Mouse (Mus musculus): ENCODE data around the gene Gm42906. TPM values are rescaled to one million over a fixed set of nuclear protein-coding genes. Genes with fewer than 3 reads are reported as not detected.

The Gm42906 gene
- polyA plus RNA-seq, 1 experiment from 2014 or later = 0.66 TPM

DNA sequence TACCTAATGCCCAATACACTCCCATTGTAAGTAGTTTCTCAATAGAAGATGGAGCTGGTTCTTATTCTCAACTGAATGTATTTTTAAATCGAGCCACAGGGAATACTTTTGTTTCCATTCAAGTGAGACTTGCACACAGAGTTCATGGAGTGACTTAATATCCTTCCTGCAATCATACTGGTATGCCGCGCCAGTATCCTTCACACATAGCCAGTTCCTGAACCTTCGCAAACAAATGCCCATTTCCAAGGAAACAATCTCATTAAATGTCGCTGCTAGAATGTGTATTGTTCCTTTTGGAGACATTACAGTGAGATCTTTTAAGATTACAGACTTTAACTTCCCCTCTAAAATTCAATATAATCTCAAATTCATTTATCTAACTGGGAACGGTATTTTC is 239.3 kb downstream of the Gm42906 start:
- WGBS = 34% methylated on average over 6 of the region's 6 CpGs
- DNase-seq (ENCODE audit: low spot score) (peak; percentile 57), ATAC-seq (0 out of 2 replicates have a peak, but pooled peaks have one; percentile 23)
- peaks cover 8% of the 10 kb centered on the region; the same call in 1 of the 2 replicates for H3K4me1 ChIP-seq (ENCODE audit: insufficient read depth, low read depth, low read length)
- H3K4me2 ChIP-seq (replicated peaks; ENCODE audit: low read depth, low read length) = peak overlapping the region; percentile 77
- H3K27ac ChIP-seq (ENCODE audit: low read length) = no peak overlapping the region
- TF ChIP-seq EP300 (IDR thresholded peaks at IDR 0.05) = peak; percentile 82
- 0 out of 2 replicates have a peak, but pooled peaks have one; percentile 4 for TF ChIP-seq CTCF (IDR thresholded peaks at IDR 0.05)
- H3K36me3 ChIP-seq (ENCODE audit: insufficient read depth, low read length) = no peaks in the 10 kb centered on the region
- no peaks in the 10 kb centered on the region for H3K9me3 ChIP-seq (ENCODE audit: low read length)
- H3K27me3 ChIP-seq (replicated peaks; ENCODE audit: insufficient read depth, low read length) = no peaks in the 10 kb centered on the region
- H3K4me3 ChIP-seq (ENCODE audit: low read depth, low read length) = peak overlapping the region; percentile 82
- H3K9ac ChIP-seq (replicated peaks; ENCODE audit: low read depth) = peak overlapping the region; percentile 74; the same call in 1 of the 2 replicates

- no peak for DNase-seq (ENCODE audit: low spot score)
Observed at GRCm38 (mm10) chr5:151187336-151187735, 240.6 kb downstream of the Gm42906 start.

GRCm38 (mm10) chr5:151185286-151185856 is 242.6 kb downstream of the Gm42906 start:
- peaks cover 4% of the 10 kb centered on the region; the same call in 1 of the 2 replicates for H3K4me1 ChIP-seq (ENCODE audit: insufficient read depth, low read depth, low read length)
- no peak overlapping the region for H3K9ac ChIP-seq (replicated peaks; ENCODE audit: low read depth)
- no peak overlapping the region for H3K4me3 ChIP-seq (ENCODE audit: low read depth, low read length)
- no peaks in the 10 kb centered on the region for H3K36me3 ChIP-seq (ENCODE audit: insufficient read depth, low read length)
- DNase-seq (ENCODE audit: low spot score) (peak; percentile 42), ATAC-seq (peak; percentile 27)
- WGBS = 59% methylated on average over 8 of the region's 8 CpGs
- TF ChIP-seq CTCF (IDR thresholded peaks at IDR 0.05) (no peak), EP300 (IDR thresholded peaks at IDR 0.05) (peak; percentile 64)
- no peaks in the 10 kb centered on the region for H3K9me3 ChIP-seq (ENCODE audit: low read length)
- H3K4me2 ChIP-seq (replicated peaks; ENCODE audit: low read depth, low read length) = peak overlapping the region; percentile 6; the same call in 1 of the 2 replicates
- H3K27me3 ChIP-seq (replicated peaks; ENCODE audit: insufficient read depth, low read length) = no peaks in the 10 kb centered on the region
- H3K27ac ChIP-seq (ENCODE audit: low read length) = peak overlapping the region; percentile 29; the same call in 1 of the 2 replicates

More at GRCm38 (mm10) chr5:151187336-151187735, 240.6 kb downstream of the Gm42906 start:
- no peaks in the 10 kb centered on the region for H3K27me3 ChIP-seq (replicated peaks; ENCODE audit: insufficient read depth, low read length)
- TF ChIP-seq CTCF (IDR thresholded peaks at IDR 0.05) (no peak), EP300 (IDR thresholded peaks at IDR 0.05) (no peak)
- H3K4me2 ChIP-seq (replicated peaks; ENCODE audit: low read depth, low read length) = peak overlapping the region; percentile 32
- no peaks in the 10 kb centered on the region for H3K9me3 ChIP-seq (ENCODE audit: low read length)
- WGBS = 73% methylated on average over 11 of the region's 11 CpGs
- H3K36me3 ChIP-seq (ENCODE audit: insufficient read depth, low read length) = no peaks in the 10 kb centered on the region
- no peak overlapping the region for H3K27ac ChIP-seq (ENCODE audit: low read length)
- H3K4me1 ChIP-seq (ENCODE audit: insufficient read depth, low read depth, low read length) = peaks cover 9% of the 10 kb centered on the region; the same call in 1 of the 2 replicates
- ATAC-seq = no peak
- H3K4me3 ChIP-seq (ENCODE audit: low read depth, low read length) = 0 out of 2 replicates have a peak overlapping the region, but pooled peaks have one; percentile 18
- H3K9ac ChIP-seq (replicated peaks; ENCODE audit: low read depth) = no peak overlapping the region

DNA sequence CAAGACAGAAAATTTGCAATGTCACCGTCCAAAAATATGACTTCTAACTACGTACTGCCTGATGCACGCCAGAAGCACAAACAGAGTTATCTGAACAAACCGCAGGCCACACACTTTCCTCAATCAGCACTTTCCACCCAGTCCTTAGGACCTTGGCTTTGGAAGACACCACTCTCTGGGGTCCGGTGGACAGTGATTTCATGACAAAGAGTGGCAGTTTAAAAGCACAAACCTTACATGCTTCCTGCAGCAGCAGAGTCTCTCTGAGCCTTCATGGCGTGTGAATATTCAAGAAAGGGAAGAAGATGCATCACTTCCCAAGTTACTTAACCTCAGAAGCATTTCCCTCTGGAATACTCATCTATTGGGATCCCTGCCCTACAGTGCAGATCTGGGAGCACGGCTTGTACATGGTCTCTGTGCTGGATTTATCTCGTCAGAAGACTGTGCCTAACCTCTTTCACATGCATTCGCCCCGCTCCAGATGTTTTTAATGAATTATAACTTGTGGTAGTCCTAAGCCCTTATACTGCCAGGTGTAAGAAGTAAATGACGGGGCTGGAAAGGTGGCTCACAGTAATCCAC is 244.2 kb downstream of the Gm42906 start:
- 65% methylated on average over 11 of the region's 11 CpGs for WGBS
- Histone ChIP-seq H3K36me3 (ENCODE audit: insufficient read depth, low read length) (no peaks in the 10 kb centered on the region), H3K27me3 (replicated peaks; ENCODE audit: insufficient read depth, low read length) (no peaks in the 10 kb centered on the region), H3K4me1 (ENCODE audit: insufficient read depth, low read depth, low read length) (peaks cover 4% of the 10 kb centered on the region; the same call in 1 of the 2 replicates), H3K9ac (replicated peaks; ENCODE audit: low read depth) (no peak overlapping the region), H3K9me3 (ENCODE audit: low read length) (no peaks in the 10 kb centered on the region), H3K4me3 (ENCODE audit: low read depth, low read length) (no peak overlapping the region), H3K4me2 (replicated peaks; ENCODE audit: low read depth, low read length) (no peak overlapping the region), H3K27ac (ENCODE audit: low read length) (0 out of 2 replicates have a peak overlapping the region, but pooled peaks have one; percentile 27)
- DNase-seq (ENCODE audit: low spot score) (no peak), ATAC-seq (no peak)
- TF ChIP-seq CTCF (IDR thresholded peaks at IDR 0.05) = no peak
- no peak for TF ChIP-seq EP300 (IDR thresholded peaks at IDR 0.05)

DNA sequence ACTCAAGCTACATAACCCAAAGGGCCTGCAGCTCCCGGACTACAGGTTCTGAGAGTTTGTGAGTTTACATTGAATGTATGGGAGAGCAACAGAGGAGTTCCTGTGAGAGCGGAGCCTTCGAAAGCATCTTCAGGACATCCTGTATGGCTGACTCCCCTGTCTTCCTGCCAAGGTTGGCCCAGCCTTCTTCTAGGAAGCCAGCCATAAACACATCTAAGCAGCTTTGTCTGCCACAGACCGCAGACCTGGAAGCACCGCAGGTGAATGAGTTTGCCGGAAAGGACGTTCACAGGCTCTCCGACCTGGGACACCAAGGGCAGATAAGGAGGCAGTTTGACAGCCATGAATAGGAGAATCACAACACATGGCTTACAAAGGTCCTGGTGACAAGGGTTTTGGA is 246.7 kb downstream of the Gm42906 start:
- Histone ChIP-seq H3K4me3 (ENCODE audit: low read depth, low read length) (no peak overlapping the region), H3K27ac (ENCODE audit: low read length) (no peak overlapping the region), H3K9ac (replicated peaks; ENCODE audit: low read depth) (no peak overlapping the region), H3K27me3 (replicated peaks; ENCODE audit: insufficient read depth, low read length) (no peaks in the 10 kb centered on the region), H3K9me3 (ENCODE audit: low read length) (no peaks in the 10 kb centered on the region), H3K4me1 (ENCODE audit: insufficient read depth, low read depth, low read length) (peaks cover 8% of the 10 kb centered on the region; the same call in 1 of the 2 replicates), H3K36me3 (ENCODE audit: insufficient read depth, low read length) (no peaks in the 10 kb centered on the region), H3K4me2 (replicated peaks; ENCODE audit: low read depth, low read length) (no peak overlapping the region)
- DNase-seq (ENCODE audit: low spot score) (no peak), ATAC-seq (no peak)
- WGBS = 72% methylated on average over 8 of the region's 8 CpGs
- no peak for TF ChIP-seq CTCF (IDR thresholded peaks at IDR 0.05)
- no peak for TF ChIP-seq EP300 (IDR thresholded peaks at IDR 0.05)

- DNase-seq (ENCODE audit: low spot score) = peak; percentile 50
- H3K36me3 ChIP-seq (ENCODE audit: insufficient read depth, low read length) = no peaks in the 10 kb centered on the region
- H3K27me3 ChIP-seq (replicated peaks; ENCODE audit: insufficient read depth, low read length) = no peaks in the 10 kb centered on the region
- H3K4me2 ChIP-seq (replicated peaks; ENCODE audit: low read depth, low read length) = no peak overlapping the region
- no peak overlapping the region for H3K27ac ChIP-seq (ENCODE audit: low read length)
- H3K4me3 ChIP-seq (ENCODE audit: low read depth, low read length) = no peak overlapping the region
- ATAC-seq = peak; percentile 50; the same call in 1 of the 2 replicates
- TF ChIP-seq CTCF (IDR thresholded peaks at IDR 0.05) (no peak), EP300 (IDR thresholded peaks at IDR 0.05) (no peak)
- H3K9me3 ChIP-seq (ENCODE audit: low read length) = no peaks in the 10 kb centered on the region
- peaks cover 15% of the 10 kb centered on the region; the same call in 1 of the 2 replicates for H3K4me1 ChIP-seq (ENCODE audit: insufficient read depth, low read depth, low read length)
- WGBS = 59% methylated on average over 9 of the region's 9 CpGs
- no peak overlapping the region for H3K9ac ChIP-seq (replicated peaks; ENCODE audit: low read depth)
Observed at GRCm38 (mm10) chr5:151180176-151180785, 247.7 kb downstream of the Gm42906 start.

All from lung, postnatal 0 days (tissue).